Mouse (Mus musculus) kidney, adult 2 months (tissue): ENCODE results near the gene Hsd3b7. TPM values are rescaled to one million over a fixed set of nuclear protein-coding genes. Genes with fewer than 3 reads are reported as not detected.
A peak's percentile ranks its signal among the peaks of the same experiment; 100 is the strongest.

Experiments used
- DNase-seq: peaks from one replicate; pipeline ENCODE4 v3.0.0; 2021
- H3K27ac ChIP-seq: fragments of 200-500 bp; 2 replicates; pipeline ENCODE4 v1.5.1; 2012; ENCODE audit warnings: low read depth, low read length, control low read depth, inconsistent platforms; ENCODE audit not compliant: insufficient read depth
- H3K27me3 ChIP-seq: fragments of 200-500 bp; replicated peaks from 2 replicates; pipeline ENCODE4 v1.6.1; 2012; ENCODE audit warnings: mild to moderate bottlenecking, moderate library complexity, low read length, inconsistent platforms; ENCODE audit not compliant: control insufficient read depth, insufficient read depth
- H3K36me3 ChIP-seq: fragments of 200-500 bp; 2 replicates; pipeline ENCODE4 v1.6.1; 2012; ENCODE audit warnings: mild to moderate bottlenecking, moderate library complexity, low read length, inconsistent platforms; ENCODE audit not compliant: control insufficient read depth, insufficient read depth
- H3K4me1 ChIP-seq: fragments of 200-500 bp; 2 replicates; pipeline ENCODE4 v1.6.1; 2011; ENCODE audit warnings: low read length; ENCODE audit not compliant: control insufficient read depth, insufficient read depth
- H3K4me3 ChIP-seq: fragments of 200-500 bp; 2 replicates; pipeline ENCODE4 v1.5.1; 2011; ENCODE audit warnings: mild to moderate bottlenecking, low read depth, low read length, control low read depth; ENCODE audit not compliant: insufficient read depth
- CTCF ChIP-seq: fragments of 200-500 bp; conservative IDR thresholded peaks from 2 replicates; pipeline ENCODE4 v1.5.1; 2011; ENCODE audit warnings: low read depth, mild to moderate bottlenecking, control low read depth, low read length, moderate library complexity, mixed read lengths; ENCODE audit not compliant: insufficient read depth, insufficient read length
- POLR2A ChIP-seq: fragments of 200-500 bp; IDR thresholded peaks from one replicate; pipeline ENCODE4 v1.6.1; 2011; ENCODE audit warnings: low read depth, low read length, control low read depth
- WGBS: fragments of 180-500 bp; shearing (Covaris S2); methylation state at CpG from one replicate; pipeline ENCODE4 v1.1.7; 2018; 5-methylcytosine and 5-hydroxymethylcytosine counted together
- polyA plus RNA-seq: library from polyadenylated mRNA; depleted of rRNA; stranded (reverse); fragments of >200 nt; gene quantifications from 2 replicates; pipeline ENCODE4 v1.2.3, GENCODE M21; 2012

The Hsd3b7 gene
- polyA plus RNA-seq, 1 experiment: 45.0 TPM

- no peak for DNase-seq
- H3K4me1 ChIP-seq: peaks cover 7% of the 10 kb centered on the region; the same call in 1 of the 2 replicates
- H3K4me3 ChIP-seq: no peak overlapping the region
- WGBS: 82% methylated on average over 4 of the region's 4 CpGs
- no peak for TF ChIP-seq CTCF
- no peak for TF ChIP-seq POLR2A
- H3K27me3 ChIP-seq: no peaks in the 10 kb centered on the region
- H3K27ac ChIP-seq: no peak overlapping the region
- H3K36me3 ChIP-seq: peaks cover 2% of the 10 kb centered on the region; the same call in 1 of the 2 replicates
These were observed 1.8 kb upstream of the Hsd3b7 start for GRCm38 (mm10) chr7:127798591-127798990.

GRCm38 (mm10) chr7:127799211-127799610, 1.2 kb upstream of the Hsd3b7 start:
- TF ChIP-seq POLR2A: no peak
- TF ChIP-seq CTCF: no peak
- Histone ChIP-seq H3K4me3 (no peak overlapping the region), H3K36me3 (peaks cover 2% of the 10 kb centered on the region; the same call in 1 of the 2 replicates), H3K27me3 (no peaks in the 10 kb centered on the region), H3K27ac (no peak overlapping the region), H3K4me1 (peaks cover 7% of the 10 kb centered on the region; the same call in 1 of the 2 replicates)
- 87% methylated on average over 13 of the region's 13 CpGs for WGBS
- DNase-seq: no peak

- Histone ChIP-seq H3K27ac (no peak overlapping the region), H3K4me3 (no peak overlapping the region), H3K27me3 (no peaks in the 10 kb centered on the region), H3K36me3 (peaks cover 2% of the 10 kb centered on the region; the same call in 1 of the 2 replicates), H3K4me1 (peaks cover 7% of the 10 kb centered on the region; the same call in 1 of the 2 replicates)
- no peak for DNase-seq
- TF ChIP-seq CTCF (no peak), POLR2A (no peak)
- 78% methylated on average over 1 of the region's 1 CpGs for WGBS
These were observed 666 bp upstream of the Hsd3b7 start for GRCm38 (mm10) chr7:127799738-127800137.

- no peak for TF ChIP-seq POLR2A
- TF ChIP-seq CTCF: 0 out of 2 replicates have a peak, but pooled peaks have one; percentile 1
- peak overlapping the region; percentile 51; the same call in 1 of the 2 replicates for H3K4me3 ChIP-seq
- WGBS: 56% methylated on average over 8 of the region's 8 CpGs
- no peaks in the 10 kb centered on the region for H3K36me3 ChIP-seq
- H3K27me3 ChIP-seq: no peaks in the 10 kb centered on the region
- no peak for DNase-seq
- no peak overlapping the region for H3K27ac ChIP-seq
- peaks cover 7% of the 10 kb centered on the region; the same call in 1 of the 2 replicates for H3K4me1 ChIP-seq
These were observed 712 bp downstream of the Hsd3b7 start for GRCm38 (mm10) chr7:127801010-127801621.

- no peaks in the 10 kb centered on the region for H3K36me3 ChIP-seq
- 92% methylated on average over 17 of the region's 17 CpGs for WGBS
These were observed 1.9 kb downstream of the Hsd3b7 start for GRCm38 (mm10) chr7:127802313-127802712.

GRCm38 (mm10) chr7:127808821-127809220, 8.4 kb downstream of the Hsd3b7 start:
- Histone ChIP-seq H3K4me1 (no peaks in the 10 kb centered on the region), H3K27me3 (no peaks in the 10 kb centered on the region), H3K27ac (no peak overlapping the region), H3K36me3 (no peaks in the 10 kb centered on the region), H3K4me3 (no peak overlapping the region)
- DNase-seq: no peak
- WGBS: 69% methylated on average over 5 of the region's 5 CpGs
- TF ChIP-seq CTCF (no peak), POLR2A (no peak)

More at GRCm38 (mm10) chr7:127802313-127802712, 1.9 kb downstream of the Hsd3b7 start:
- DNase-seq: no peak
- Histone ChIP-seq H3K27me3 (no peaks in the 10 kb centered on the region), H3K4me3 (no peak overlapping the region), H3K4me1 (peaks cover 7% of the 10 kb centered on the region; the same call in 1 of the 2 replicates), H3K27ac (no peak overlapping the region)
- no peak for TF ChIP-seq CTCF
- TF ChIP-seq POLR2A: no peak

- Histone ChIP-seq H3K36me3 (no peaks in the 10 kb centered on the region), H3K27me3 (no peaks in the 10 kb centered on the region), H3K4me1 (no peaks in the 10 kb centered on the region), H3K27ac (no peak overlapping the region), H3K4me3 (no peak overlapping the region)
- TF ChIP-seq POLR2A (no peak), CTCF (no peak)
- DNase-seq: no peak
- 95% methylated on average over 1 of the region's 1 CpGs for WGBS
These were observed 9.4 kb downstream of the Hsd3b7 start for GRCm38 (mm10) chr7:127809846-127810245.
